Mouse (Mus musculus) cerebellum, adult 11-12 months (tissue): ENCODE measurements around the gene Cyp2u1.
"Not testable (repeated sequence)": the region's sequence is repeated elsewhere in the genome, so short reads cannot be mapped to it uniquely, and the experiment has no call there.

Experiments
- DNase-seq: peaks from one replicate; pipeline ENCODE4 v3.0.0; 2022

Gene Cyp2u1

GRCm38 (mm10) chr3:131302452-131303319 lies at the start of gene Cyp2u1:
Gene Cyp2u1 (minus strand): TSS chr3:131303227.
- peak; percentile 94 for DNase-seq

DNA sequence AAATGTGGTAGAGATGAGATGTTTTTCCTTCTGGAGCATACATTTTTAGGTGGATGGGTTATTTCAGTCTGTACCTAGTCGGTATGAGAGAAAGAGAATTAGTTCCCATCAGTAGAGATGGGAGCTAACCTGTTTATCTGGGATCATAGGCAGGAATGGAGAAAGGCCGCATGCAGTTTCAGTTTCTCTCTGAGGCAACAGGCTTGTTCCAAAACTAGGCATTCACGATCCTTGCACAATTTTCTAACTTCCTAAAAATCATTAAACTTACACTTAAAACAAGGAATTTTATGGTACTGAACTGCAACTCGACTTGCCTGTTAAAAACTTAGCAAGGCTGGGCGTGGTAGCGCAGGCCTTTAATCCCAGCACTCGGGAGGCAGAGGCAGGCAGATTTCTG lies 47.5 kb upstream of the Cyp2u1 start:
- no peak for DNase-seq

DNA sequence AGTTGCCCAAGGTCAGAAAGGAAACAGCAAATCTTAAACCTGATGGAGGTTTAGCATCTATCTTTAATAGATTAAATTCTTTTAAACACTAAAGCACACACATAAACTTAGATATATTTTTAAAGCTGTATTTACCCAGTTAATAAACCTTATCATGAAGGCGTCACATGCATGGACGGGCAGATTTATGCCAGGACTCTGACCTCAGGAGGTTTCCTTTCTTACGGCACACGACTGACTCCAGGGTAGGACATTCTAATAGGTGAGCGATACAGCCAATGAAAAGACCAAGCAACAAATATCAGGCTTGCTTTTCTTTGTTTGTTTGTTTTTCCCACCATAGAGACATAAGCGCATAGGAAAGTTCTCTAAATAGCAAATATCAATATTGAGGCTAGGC lies 46.0 kb upstream of the Cyp2u1 start:
- no peak for DNase-seq

DNA sequence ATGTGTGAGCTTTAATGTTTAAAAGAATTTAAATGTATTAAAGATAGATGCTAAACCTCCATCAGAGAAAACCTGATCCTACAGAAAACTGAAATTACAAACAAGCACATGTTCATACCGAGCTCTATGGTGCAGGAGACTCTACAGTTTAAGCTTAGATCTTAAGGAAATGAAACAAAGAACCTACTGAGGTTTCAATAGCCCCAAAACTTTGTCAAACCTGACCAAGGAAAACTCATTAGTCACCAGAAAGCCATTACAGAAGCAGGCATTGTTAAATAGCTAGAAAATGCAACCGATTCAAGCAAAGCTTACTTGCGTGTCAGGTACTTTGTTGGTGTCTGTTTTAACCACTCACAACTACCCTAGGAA lies 45.5 kb upstream of the Cyp2u1 start:
- no peak for DNase-seq

- no peak for DNase-seq
These were observed 45.0 kb upstream of the Cyp2u1 start for GRCm38 (mm10) chr3:131347831-131348578.

- DNase-seq = no peak
These were observed 42.9 kb upstream of the Cyp2u1 start for GRCm38 (mm10) chr3:131345903-131346302.

- no peak for DNase-seq
These were observed 40.3 kb upstream of the Cyp2u1 start for GRCm38 (mm10) chr3:131343311-131343710.

DNA sequence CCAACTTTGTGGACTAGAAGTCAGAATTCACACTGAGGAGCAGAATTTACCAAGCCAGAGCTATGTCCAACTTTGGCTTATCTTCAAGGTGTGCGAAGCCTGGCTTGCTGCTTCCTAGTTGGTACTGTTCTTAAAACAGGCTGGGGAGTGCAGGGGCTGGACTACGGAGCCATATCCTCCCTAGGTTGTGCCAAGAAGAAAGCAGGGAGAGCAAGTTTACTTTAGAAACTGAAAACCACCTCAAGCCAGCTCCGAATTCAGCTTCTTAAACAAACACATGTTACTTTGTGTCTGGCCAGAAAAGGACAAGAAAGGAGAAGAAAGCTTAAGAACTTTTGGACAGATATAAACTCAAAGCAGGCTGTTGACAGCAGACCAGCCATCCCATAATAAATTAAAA lies 37.9 kb upstream of the Cyp2u1 start:
- DNase-seq = no peak

- no peak for DNase-seq
These were observed 36.3 kb upstream of the Cyp2u1 start for GRCm38 (mm10) chr3:131339280-131339679.

- DNase-seq = not testable (repeated sequence)
These were observed 34.7 kb upstream of the Cyp2u1 start for GRCm38 (mm10) chr3:131337749-131338148.

- DNase-seq = no peak
These were observed 33.6 kb upstream of the Cyp2u1 start for GRCm38 (mm10) chr3:131336629-131337028.

GRCm38 (mm10) chr3:131335117-131335547 lies 32.1 kb upstream of the Cyp2u1 start:
- DNase-seq = no peak

DNA sequence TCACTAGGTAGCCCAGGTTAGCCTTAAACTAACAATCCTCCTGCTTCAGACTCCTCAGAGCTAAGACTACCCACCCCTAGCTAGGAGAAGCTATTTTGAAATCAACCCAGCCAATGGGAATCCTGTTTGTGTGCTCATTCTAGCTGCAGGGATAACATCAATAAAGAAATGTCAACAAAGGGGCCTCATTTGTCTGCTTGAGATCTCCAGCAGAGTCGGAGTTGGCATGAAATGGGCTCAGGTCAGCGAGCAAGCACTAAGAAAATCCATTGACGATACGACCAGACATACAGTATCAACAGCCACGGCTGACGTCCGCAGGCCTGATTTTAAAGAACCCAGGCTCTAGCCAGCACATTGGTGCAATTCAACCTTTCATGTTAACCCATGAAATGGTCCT lies 24.2 kb upstream of the Cyp2u1 start:
- DNase-seq = no peak

GRCm38 (mm10) chr3:131326637-131327036 lies 23.6 kb upstream of the Cyp2u1 start:
- no peak for DNase-seq

DNA sequence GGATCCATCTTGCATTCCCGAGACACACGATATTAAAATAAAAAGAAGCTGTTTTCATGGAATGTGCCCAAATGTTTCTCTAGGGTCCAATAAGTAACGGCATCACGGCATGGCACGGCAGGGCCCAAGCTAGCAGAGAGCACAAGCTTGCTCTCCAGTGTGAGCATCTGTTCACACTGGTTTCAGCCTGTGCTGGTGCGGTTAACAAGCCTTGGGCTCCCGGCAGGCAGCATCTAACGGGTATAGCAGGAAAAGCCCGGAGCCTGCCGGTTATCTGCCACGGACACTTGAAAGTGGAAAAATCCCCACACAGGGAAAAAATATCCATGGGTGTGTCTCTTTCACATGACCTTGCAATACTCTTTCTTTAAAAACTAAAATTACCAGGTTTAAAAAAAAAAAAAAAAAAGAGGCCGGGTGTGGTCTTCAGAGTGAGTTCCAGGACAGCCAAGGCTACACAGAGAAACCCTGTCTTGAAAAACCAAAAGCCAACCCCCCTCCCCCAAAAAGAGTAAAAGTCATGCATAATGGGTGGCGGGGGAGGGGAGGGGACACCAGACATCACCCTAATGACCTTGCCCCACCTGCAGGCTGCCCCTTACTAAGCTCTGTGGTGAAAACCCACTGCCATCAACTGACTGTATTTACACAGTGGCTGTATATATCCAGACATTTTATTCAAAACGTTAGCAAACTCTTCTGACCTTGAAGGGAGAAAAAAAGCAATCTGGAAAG lies 19.2 kb upstream of the Cyp2u1 start:
- no peak for DNase-seq

DNA sequence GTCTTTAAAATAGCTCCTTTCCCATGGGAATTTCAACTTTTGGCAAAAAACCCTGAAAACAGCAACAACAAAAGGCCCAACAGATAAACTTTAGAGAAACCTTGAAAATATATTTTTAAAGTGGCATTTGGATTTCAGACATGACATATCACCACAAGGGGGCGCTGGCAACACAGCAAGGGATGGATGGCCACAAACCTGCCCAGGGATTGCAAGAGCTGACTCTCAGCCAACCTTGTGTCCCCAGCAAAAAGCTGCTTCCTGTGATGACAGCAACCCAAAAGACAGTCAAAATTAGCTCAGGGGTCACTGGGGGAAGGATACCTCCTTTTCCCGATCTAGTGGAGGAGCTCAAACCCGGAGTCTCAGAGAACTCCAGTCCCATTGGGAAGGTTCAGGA lies 17.2 kb upstream of the Cyp2u1 start:
- DNase-seq = peak; percentile 71

DNA sequence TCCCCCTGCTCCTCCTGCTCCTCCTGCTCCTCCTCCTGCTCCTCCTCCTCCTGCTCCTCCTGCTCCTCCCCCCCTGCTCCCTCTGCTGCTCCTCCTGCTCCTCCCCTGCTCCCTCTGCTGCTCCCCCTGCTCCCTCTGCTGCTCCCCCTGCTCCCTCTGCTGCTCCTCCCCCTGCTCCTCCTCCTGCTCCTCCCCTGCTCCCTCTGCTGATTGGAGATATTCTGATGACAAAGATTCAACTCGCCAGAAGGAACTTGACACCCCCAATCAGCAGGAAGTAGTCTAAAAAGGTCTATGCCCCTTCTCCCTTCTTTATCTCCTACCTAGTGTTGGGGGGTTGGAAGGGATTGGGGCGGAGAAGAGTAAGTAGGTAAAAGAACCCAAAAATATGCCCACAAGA lies 15.2 kb upstream of the Cyp2u1 start:
- no peak for DNase-seq

DNA sequence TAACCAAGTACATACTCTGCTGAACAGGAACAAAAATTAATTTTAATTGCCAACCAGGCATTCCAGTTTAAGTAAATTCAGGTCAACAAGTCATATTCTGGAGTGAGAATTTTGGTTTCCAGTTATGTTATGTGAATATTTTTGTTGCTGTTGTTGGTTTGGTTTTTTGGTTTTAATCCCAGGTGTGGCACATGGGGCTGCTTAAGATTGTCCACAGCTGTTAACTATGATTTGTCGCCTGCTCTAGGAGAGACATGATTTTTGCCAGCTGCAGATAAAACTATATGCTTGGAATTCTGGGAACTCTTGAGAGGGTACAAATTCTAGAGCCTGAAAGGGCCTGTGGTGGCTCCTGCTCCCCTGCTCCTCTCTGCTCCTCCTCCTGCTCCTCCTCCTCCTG lies 14.1 kb upstream of the Cyp2u1 start:
- DNase-seq = no peak

DNA sequence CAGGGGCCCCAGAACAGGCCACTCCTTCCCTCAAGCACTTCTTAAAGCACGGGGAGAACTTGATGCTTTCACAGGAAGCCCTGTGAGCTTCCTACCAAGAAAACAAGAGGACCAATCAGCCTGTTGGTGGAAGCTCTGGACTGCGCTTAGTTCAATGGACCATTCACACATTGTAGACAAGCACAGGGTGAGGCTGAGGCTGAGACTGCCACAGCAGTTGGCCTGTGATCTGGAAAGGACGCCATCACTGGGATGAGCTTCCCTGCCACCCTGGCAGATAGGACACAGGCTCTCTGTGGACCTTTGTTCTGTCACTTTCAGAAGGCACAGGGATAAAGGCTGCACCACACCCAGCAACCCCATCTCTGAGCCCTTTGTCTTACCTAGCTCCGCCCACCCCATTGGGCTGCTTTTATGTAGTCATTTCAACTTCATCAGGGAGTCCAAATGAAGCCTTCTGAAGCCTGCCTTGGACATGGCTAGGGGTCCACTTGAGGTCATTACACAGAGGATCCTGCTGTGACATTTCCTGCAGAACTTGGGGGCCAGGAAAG lies 13.0 kb upstream of the Cyp2u1 start:
- DNase-seq = no peak

- DNase-seq = no peak
These were observed 9.3 kb upstream of the Cyp2u1 start for GRCm38 (mm10) chr3:131312340-131312739.

DNA sequence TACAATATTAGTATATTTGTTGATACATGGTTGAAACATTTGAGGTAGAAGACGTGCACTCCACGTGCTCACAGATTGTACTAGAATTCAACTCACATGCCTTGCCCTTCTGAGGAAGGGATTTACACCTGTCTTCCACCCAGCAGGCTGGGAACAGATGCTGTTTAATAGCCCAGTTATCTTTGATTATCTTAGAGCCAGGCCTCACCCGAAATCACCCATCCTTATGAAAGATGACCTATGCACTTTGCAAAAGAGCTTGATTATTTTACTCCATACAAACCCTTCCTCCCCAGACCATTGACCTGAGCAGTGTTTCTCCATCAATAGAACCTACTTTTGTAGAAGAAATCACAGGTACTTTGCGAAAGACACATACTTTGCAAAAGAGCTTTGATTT lies 7.5 kb upstream of the Cyp2u1 start:
- DNase-seq = no peak

DNA sequence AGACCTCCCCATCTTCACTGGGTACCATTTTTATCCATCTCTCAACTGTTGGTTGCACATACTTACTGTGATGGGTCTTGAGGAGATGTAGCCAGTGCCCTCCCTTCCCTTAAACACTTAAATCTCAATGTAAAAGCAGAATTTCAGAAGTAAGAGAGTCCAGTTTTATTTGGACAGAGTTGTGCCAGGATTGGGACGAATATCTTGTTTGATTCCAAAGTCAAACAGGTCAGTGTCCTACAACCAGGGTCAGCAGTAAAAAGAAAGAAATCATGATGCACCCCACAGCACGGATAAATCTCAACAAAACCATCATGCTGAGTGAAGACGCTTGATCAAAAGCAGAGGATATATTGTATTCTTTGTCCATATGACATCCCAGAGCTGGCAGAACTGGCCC lies 4.8 kb upstream of the Cyp2u1 start:
- no peak for DNase-seq

DNA sequence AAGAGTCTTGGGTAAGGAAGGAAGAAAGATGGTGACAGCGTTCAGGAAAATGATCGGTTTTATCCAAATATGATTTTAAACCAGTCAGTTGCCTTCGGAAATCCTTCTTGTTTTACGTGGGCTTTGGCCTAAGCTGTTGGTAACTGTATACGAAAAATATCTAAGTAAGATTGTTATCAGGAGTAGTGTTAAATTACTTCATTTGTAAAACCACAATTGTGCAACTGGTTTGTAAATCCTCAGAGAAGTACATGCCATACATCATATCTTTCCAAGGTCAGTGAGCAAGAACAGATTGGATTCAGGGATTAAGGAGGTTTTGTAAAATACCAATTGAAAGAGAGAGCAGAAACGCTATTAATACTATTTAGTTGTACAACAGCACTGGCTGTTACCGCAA lies 3.2 kb upstream of the Cyp2u1 start:
- no peak for DNase-seq
